Mouse (Mus musculus) inflammation-experienced regulatory T-cells, adult 6 months (primary cell): ENCODE data around the gene Cmas. TPM values are rescaled to one million over a fixed set of nuclear protein-coding genes. Genes with fewer than 3 reads are reported as not detected.

Source experiments
- ATAC-seq: one replicate; pipeline ENCODE4 v1.8.0; 2017
- polyA plus RNA-seq, 3 experiments: library from polyadenylated mRNA; unstranded; fragments of 100-300 nt; shearing (Covaris generic); gene quantifications; one replicate each; pipeline ENCODE4 v1.2.1; 2017

Cmas gene
- polyA plus RNA-seq, 3 experiments from 2014 or later = 10.9 to 14.3 (median 11.7) TPM

DNA sequence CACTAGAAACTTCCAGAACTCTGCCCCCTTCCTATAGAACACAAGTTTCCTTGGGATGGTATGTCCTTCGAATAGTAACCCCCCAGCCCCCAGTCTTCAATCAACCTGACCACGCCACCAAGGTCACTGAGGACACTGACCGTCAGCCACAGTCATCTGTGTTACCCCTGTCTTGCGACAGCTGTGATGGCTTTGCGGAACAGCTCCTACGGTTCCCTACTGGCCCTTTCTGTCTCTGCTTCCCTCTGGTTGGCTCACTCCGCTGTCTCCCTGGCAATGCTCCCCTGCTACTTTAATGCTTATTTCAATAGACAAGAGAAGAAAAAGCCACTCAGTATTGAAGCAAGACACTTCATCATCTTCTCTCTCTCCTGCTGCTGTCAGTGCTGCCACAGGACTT, 37.0 kb downstream of the Cmas start:
- ATAC-seq = no peak

DNA sequence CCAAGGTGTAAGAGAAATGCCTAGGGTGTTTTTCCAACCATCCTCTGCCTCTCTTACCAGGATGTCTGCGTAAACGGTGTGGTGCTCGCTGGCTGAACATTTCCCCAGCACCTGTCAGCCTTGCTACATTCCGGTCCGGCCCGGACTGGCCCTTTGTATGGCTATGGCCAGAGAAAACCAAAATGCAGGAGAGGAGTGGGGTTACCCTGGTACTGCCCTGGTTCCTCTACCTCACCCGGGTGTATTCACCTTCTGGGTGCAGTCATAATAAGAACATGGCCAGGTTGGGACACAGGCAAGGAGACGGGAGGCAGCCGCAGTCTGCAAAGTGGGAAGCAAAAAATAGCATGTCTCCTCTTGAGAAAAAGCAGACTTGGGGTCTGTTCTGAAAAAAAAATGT, 38.6 kb downstream of the Cmas start:
- no peak for ATAC-seq

DNA sequence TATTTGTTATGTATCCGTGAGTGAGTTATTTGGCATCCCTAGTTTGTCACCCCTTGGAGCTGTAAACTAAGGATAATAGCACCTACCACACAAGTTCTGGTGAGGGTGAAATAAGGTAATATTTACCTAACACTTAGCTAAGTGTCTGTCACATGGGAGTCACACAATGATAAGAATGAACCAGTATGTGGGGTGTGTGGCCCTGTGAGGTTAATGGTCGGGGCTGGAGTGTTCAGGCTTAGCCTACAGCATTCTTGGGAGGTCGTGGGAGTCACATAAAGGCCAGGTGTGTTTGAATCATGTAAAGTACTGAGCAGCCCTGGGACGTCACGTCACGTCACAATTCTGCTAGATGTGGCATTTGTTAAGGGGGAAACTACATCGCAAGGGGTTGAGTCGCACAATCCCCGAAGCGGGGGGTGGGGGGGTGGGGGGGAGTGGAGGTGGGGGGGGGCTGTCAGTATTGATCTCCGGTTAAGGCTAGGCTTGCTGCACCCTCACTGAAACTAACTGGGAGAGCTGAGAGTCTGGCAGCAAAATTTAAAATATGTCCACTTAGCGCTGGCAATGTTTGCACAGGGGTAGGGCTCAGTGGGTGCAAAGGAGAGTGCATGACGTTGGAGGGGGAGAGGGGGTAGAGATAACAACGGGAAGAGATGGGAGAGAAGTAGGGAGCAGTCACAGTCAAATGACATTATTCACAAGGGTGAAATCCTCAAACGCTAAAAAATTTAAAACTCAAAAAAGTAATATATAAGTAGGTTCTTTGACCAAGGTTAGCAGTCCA, 39.4 kb downstream of the Cmas start:
- no peak for ATAC-seq

DNA sequence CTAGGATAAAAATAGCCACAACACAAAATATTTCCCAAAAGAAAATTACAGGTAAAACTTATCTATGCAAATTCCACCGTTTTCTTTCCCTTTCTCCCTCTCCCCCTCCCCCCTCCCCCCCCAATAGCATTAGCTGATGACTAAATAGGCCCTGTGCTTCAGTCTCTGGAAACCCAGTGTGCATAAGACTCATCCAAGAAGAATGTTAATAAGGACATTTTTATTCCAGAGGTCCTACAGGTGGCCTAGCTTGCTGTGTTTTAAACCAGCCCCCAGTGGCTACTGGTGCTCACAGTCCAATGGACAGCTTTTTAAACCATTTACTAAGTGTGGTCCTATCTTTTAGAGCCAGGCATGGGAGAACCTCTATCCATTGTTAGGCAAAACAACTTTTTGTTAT, 41.5 kb downstream of the Cmas start:
- ATAC-seq = no peak

DNA sequence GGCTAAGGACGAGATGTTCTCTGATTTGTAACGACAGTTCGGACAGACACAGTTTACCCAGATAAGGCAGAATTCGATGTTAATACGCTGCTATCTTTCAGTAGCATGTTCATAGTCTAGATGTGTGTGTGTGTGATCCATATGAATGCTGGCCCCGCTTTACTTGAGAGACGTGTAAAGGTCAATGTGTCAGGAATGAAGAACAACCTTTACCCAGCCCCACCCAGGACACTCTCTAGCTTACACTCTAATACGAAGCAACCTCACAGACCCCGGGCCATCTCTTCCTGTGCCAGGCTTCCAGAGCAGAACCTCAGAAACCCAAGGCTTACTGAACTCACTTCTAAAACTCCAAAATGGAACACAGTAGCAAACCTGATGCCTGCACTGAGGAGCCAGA, 42.4 kb downstream of the Cmas start:
- ATAC-seq = no peak

DNA sequence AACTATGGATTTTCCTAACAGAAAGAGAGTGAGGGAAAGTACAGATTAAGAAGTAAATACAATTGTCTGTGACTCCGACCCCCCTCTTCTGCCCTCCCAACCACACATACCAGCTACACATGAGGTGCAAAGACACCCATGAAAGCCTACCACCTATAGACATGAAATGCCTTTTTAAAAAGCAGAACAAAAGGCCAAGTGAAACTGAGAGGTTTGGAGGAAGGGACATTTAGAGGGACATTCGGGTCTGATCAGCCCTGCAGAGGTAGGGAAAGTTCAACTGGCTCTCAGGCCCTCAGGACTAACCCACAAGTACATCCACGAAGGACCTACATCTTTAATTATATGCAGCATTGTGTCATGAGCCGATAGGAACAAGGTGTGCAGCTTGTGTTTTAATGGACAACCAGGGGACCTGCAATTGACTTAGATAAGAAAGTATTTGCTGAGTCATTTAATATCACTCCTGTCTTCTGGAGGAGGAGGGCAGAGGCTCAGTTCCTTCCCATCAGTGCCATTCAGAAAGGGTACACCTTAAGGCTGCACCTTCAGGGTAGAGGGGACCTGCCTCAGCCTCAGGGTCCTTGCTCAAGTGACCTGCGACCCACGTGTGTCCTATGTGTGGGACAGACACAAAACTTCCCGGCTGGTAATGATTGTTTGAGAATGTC, 43.4 kb downstream of the Cmas start:
- ATAC-seq = no peak

DNA sequence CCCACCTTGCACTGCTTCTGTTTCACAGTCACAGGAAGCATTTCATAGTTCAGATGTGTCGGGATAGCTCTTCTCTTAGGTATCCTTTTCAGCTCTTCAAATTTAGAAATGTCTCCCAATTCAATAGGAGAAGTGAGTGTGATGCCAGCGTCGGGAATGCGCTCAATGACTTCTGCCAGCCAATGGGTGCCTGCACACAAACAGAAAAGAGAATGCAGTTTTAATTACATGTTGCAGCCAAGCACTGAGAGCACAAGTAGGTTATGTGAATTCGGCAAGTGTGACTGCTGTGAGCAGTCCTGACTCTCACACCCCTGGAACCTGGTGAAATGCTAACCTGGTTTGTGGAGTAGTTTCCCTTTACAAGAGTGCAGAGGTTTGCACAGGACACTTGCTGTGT, 45.2 kb downstream of the Cmas start:
- no peak for ATAC-seq

DNA sequence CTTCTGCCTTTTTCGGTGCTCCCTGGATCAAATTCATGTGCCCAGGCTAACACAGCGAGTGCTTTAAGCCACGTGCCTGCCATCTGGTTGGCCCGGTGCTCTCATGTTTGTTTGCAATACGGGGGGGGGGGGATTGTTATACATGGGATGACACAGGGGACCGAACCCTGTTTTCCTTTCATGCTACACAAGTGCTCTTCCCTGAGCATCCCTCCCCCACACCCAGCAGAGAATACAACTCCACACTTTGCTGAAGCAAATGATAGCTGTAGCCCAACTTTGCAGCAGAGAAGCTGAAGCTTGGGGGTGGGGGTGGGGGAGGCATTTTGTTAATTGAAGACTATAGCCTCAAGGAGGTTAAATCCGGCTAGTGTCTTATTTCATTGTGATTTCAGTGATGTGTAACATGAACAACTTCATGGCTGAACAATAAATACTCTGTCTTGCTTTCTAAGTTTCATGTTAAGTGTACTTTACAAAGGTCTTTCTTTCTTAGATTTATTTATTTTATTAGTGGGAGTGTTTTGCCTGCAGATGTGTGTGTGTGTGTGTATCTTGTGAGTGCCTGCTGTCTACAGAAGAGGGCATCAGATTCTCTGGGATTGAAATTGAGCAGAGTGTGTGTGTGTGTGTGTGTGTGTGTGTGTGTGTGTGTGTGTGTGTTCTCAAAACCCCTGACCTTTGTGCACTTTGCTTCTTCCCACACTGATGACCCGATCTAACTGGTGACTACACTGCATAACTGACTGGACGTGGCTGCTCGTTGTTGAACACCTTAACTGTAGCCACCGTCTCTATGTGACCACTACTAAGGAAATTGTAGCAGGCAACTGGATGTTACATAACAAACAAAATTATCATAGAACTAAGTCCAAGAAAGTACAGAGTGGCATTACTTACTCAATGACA, 46.4 kb downstream of the Cmas start:
- no peak for ATAC-seq

DNA sequence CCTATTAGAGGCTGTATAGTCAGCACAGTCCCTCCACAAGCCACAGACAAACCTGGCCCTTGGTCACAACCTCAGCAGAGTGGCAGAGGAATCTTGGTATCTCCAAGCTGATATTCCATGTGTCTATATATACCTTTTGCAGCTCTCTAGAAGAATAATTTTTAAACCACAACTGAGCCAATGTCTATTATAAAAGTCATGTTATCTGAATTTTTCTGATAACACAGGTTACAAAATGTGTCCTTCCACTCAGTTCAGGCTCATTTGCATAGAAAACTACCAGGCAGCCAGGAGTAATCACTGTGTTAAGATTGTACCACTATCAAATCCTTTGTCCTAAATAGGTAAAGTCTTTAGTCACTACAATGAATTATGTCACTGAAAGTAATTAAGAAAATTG, 47.9 kb downstream of the Cmas start, which contains the start of gene Sult6b2:
Gene Sult6b2, minus strand, starts transcription at position 101 of the 400 bp plus-strand sequence.
- ATAC-seq = no peak

DNA sequence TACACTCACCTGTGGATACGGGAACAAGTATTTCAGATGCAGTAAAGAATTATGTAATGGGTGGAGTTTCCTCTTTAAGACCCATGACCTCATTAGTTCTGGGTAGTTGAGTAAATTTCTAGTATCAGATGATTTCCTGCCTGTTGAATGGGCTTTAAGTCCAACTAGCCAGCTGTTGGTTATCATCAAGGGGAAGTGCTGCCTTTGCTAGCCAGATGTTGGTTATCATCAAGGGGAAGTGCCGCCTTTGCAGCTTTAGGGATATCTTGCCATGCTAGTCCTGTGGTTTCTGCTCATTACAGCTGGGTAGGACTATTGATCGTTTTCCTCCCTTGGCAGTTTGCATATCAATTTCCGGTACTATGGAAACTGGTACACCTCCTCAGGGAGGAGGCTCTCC, 49.8 kb downstream of the Cmas start:
- no peak for ATAC-seq

DNA sequence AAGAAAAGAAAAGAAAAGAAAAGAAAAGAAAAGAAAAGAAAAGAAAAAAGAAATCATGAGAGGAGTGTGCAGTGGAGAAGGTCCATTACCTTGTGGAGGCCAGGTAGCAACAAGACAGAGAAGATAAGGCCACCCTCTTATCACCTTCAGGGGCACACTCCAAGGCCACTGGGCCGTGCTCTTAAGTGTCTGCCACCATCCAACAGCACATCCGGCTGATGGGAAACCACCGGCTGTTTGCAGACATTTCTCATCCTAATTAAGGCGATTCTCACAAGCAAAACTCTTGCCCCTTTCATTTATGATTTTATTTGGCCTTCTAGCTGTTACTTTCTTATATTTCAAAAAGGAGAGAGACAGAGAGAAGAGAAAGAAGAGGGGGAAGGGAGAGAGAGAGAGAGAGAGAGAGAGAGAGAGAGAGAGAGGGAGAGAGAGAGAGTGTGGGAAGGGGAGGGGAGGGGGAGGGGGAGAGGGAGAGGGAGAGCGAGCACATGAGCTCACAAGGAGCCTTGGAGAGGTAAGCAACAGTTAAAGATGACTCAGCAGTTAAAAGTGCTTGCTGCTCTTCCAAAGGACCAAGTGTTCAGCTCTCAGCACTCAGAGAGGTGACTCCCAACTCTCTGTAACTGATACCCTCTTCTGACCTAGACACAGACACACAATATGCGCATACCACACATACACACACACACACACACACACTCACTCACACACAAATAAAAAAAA, 53.0 kb downstream of the Cmas start:
- ATAC-seq = peak; percentile 78

DNA sequence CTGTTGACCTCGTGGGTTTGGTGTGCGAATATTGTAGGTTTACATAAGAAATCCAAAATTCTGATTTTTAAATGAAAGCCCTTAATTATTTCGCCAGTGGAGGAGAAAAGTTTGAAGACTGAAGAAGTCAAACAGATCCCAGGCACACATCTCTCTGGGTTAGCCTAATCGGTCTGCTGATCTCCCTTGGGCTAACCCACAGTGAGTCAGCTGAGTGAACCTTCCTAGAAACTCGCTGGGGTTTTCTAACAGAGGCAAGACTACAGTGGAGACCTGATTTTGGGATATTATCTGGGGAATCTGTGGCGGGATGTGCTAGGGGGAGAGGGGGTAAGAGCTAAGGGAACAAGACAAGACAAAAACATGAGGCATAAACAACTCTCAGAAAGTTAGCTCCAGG, 53.8 kb downstream of the Cmas start:
- no peak for ATAC-seq

DNA sequence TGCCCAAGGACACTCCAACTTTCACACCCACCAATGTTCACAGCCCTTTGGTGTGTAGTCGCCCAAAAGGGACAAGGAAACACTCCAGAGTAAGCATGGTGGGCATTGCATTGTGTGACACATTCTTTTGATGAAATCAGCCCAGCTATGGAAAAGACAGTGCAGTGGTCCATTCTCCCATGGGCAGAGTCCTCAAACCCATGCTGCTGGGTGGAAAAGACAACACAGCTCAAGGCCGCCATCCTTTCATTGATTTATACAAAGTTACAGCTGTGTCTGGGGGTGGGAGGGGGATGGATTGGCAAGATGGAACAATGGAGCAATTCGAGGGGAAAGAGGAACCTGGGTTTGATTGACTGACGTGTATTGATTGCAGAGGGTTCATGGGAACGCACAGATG, 56.5 kb downstream of the Cmas start:
- no peak for ATAC-seq

DNA sequence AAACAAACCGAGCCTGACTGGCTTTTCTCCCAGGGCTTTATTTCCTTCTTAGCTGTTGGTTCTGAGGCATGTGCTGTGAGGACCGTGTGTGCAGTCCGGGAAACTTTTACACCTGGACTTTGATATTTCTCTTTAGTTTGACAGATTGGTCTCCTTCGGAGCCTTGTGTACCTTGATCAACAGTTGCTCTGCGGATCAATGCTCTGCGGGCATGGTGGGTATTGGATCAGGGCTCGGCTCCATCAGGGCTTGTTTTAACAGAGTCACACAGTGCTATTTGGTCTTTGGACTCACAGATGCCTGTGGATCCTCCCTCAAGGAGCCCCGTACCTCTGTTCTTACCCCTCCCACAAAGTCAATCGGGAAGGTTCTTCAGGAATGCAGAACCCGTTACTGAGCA, 57.5 kb downstream of the Cmas start:
- no peak for ATAC-seq

DNA sequence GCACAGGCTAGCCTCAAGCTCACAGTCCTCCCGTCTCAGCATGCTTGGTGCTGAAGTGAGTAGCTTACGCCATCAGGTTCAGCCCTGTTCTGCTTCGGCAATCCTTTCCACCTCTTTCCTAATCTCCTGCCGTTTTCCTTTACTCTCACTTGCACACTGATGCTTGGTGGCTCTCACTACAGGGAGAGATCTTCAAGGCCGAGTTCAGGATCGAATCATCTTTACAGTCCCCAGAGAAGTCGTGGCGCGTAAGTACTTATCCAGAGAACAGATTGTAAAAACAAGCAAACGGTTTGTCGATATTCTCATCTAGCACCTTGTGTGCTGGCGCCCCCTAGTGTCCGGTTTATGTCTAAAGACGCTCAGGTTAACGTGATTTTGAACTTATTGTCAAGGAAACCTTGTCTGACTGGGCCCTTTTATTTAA, 58.0 kb downstream of the Cmas start:
- peak; percentile 82 for ATAC-seq

DNA sequence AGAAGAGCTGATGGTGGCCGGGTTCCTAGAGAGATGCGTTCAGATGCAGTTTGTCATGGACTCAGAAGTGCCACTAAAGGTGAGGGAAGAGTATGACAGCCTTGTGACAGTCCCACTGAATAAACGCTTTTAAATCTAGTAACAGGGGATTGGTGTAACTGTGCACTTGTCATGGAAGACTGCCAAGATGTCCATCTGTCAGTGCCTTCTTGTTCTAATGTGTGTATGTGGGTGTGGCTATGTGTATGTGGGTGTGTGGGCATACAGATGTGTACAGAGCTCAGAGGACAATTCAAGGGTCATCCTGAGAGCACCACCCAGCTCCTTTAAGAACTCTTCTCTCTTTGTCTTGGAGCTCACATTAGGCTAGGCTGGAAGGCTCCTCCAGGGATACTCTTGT, 59.0 kb downstream of the Cmas start:
- ATAC-seq = no peak

DNA sequence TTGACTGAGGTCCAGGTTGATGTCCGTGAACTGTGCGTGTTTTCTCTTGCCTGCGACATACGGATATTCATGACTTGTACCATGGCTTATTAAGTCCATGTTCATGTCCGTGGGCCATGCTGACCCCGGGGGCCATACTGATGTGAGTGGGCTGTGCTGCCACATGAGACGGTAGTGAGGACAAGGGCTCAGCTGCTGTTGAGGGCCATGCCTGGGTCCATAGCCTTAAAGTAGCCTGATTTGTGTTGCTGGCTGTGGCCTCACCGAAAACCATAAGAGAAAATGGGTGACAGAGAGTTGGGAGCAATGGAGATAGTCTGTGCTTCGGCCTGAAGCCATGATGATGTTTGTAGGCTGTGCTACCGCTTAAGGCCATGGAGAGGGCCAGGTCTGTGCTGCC, 61.8 kb downstream of the Cmas start:
- no peak for ATAC-seq

DNA sequence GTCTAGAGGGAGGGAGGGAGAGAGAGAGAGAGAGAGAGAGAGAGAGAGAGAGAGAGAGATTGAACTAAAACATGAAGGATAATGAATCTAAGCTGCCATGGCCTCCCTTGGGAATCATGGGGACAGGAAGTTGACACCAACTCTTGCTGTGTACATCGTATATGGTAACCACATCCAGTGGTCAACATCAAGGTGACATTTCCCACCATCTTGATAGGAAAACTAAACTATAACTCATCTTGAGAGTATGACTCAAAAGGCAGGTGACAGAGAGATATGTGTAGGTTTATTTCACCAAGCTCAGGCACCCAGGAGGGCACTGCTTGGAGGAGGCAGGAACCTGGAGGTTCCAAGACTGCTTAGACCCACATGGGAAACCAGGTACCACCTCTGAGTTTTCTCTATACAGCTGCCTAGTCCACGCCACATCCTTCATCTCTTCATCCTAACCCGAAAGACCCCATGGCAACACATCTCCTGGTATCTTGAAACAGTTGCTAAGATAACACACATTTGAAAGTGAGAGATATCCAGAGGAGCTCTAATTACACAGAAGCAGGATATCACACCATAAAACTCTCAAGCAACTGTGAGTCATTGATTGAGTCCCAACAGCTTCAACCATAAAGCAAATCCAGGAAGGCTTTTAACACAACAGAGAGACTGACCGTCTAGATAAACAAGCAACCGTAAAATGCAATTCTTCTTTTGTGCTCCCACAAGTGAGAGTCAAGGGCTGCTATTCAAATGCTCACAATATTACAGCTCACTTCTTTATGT, 66.7 kb downstream of the Cmas start:
- ATAC-seq = peak; percentile 53
